Mouse (Mus musculus) left cerebral cortex, adult 6 months (tissue): ENCODE data around the gene Serpinb11. TPM values are rescaled to one million over a fixed set of nuclear protein-coding genes. Genes with fewer than 3 reads are reported as not detected.

Experiments used
- long read RNA-seq, 2 experiments: library from polyadenylated mRNA; unstranded; transcript quantifications; one replicate each; pipeline ENCODE4 v2.0.0; 2019 to 2020
- polyA plus RNA-seq: library from polyadenylated mRNA; unstranded; fragments of <200 nt; fragmentation: Nextera tagmentation; gene quantifications from 2 replicates; pipeline ENCODE4 v1.2.3, GENCODE M21; 2021

Gene Serpinb11
- not detected in 2 replicates for polyA plus RNA-seq
- long read RNA-seq, experiment 1, result 0 reads
- long read RNA-seq, experiment 2, result 0 reads

GRCm38 (mm10) chr1:107360898-107361297, at the start of gene Serpinb11:
TSS of gene Serpinb11 (plus strand) at chr1:107361198.

GRCm38 (mm10) chr1:107399355-107399754, 38.4 kb downstream of the Serpinb11 start, which contains the start of gene Serpinb7:
TSS of gene Serpinb7 (plus strand) at chr1:107399655.

Other genes with a start within 250 kb of the Serpinb11 start
- not detected in 2 replicates for gene Serpinb3b, start 82.8 kb upstream of the Serpinb11 start, polyA plus RNA-seq
- not detected in 2 replicates for gene Serpinb3c, start 82.8 kb upstream of the Serpinb11 start, polyA plus RNA-seq
- gene Serpinb7, start 38.5 kb downstream of the Serpinb11 start, polyA plus RNA-seq, result not detected in 2 replicates
- not detected in 2 replicates for gene Serpinb2, start 150.2 kb downstream of the Serpinb11 start, polyA plus RNA-seq
- 4.9 and 5.7 TPM in 2 replicates for gene Serpinb8, start 228.8 kb downstream of the Serpinb11 start, polyA plus RNA-seq